Mouse (Mus musculus) liver, embryonic 14.5 days (tissue): Measurements from ENCODE around the gene Galnt17. TPM values are rescaled to one million over a fixed set of nuclear protein-coding genes. Genes with fewer than 3 reads are reported as not detected.

Experiments
- ATAC-seq: fragments of 200-750 bp; cut with Nextera tagmentation; 2 replicates; pipeline ENCODE4 v1.8.0; 2017; ENCODE audit warnings: moderate number of reproducible peaks, mild to moderate bottlenecking, moderate library complexity; ENCODE audit not compliant: insufficient read depth
- DNase-seq, 3 experiments: peaks; one replicate each; pipeline ENCODE4 v3.0.0-alpha.2; 2012 to 2013; ENCODE audit warnings: low read depth in 3 of 3, low spot score in 3 of 3
- H3K27ac ChIP-seq: fragments of 300-500 bp; sonication (generic); 2 replicates; pipeline ENCODE4 v1.5.1; 2014; ENCODE audit warnings: moderate library complexity, mild to moderate bottlenecking, control low read depth, inconsistent platforms
- H3K27me3 ChIP-seq: fragments of 300-500 bp; sonication (generic); 2 replicates; pipeline ENCODE4 v1.6.1; 2014; ENCODE audit warnings: mild to moderate bottlenecking, low read length, moderate library complexity; ENCODE audit not compliant: control insufficient read depth, insufficient read depth
- H3K36me3 ChIP-seq: fragments of 300-500 bp; sonication (generic); replicated peaks from 2 replicates; pipeline ENCODE4 v1.6.1; 2014; ENCODE audit warnings: low read depth; ENCODE audit not compliant: control insufficient read depth, insufficient read depth
- H3K4me1 ChIP-seq, 2 experiments: fragments of 200-500 bp in 1 of 2; fragments of 300-500 bp in 1 of 2; sonication (generic) in 1 of 2; replicated peaks; 2 replicates each; pipeline ENCODE4 v1.6.1; 2012 to 2014; ENCODE audit warnings: antibody characterized with exemption in 1 of 2, inconsistent platforms in 1 of 2, low read length in 1 of 2; ENCODE audit not compliant: control insufficient read depth in 2 of 2, insufficient read depth in 2 of 2
- H3K4me2 ChIP-seq: fragments of 300-500 bp; sonication (generic); 2 replicates; pipeline ENCODE4 v1.6.1; 2014; ENCODE audit warnings: low read depth, mild to moderate bottlenecking, control low read depth, moderate library complexity
- H3K4me3 ChIP-seq, 2 experiments: fragments of 200-500 bp in 1 of 2; fragments of 300-500 bp in 1 of 2; sonication (generic) in 1 of 2; 2 replicates each; pipeline ENCODE4 v1.5.1; 2012 to 2014; ENCODE audit warnings: low read depth in 2 of 2, low read length in 2 of 2, mild to moderate bottlenecking in 2 of 2, control low read depth in 1 of 2, inconsistent platforms in 1 of 2, moderate library complexity in 1 of 2; ENCODE audit not compliant: insufficient read depth in 1 of 2
- H3K9ac ChIP-seq: fragments of 300-500 bp; sonication (generic); replicated peaks from 2 replicates; pipeline ENCODE4 v1.6.1; 2014; ENCODE audit warnings: mild to moderate bottlenecking, control low read depth, moderate library complexity
- H3K9me3 ChIP-seq: fragments of 300-500 bp; sonication (generic); 2 replicates; pipeline ENCODE4 v1.6.1; 2016; ENCODE audit warnings: low read length, mixed read lengths; ENCODE audit not compliant: control insufficient read depth
- CTCF ChIP-seq: IDR thresholded peaks from 2 replicates; pipeline ENCODE4 v1.5.1; 2016; ENCODE audit warnings: antibody characterized with exemption, low read depth, control low read depth
- EP300 ChIP-seq: IDR thresholded peaks from 2 replicates; pipeline ENCODE4 v1.6.1; 2016; ENCODE audit warnings: antibody characterized with exemption, low read depth
- WGBS: fragments of 180-500 bp; shearing (Covaris S2); extraction: QIAGEN DNeasy Blood & Tissue Kit; methylation state at CpG from one replicate; pipeline ENCODE4 v1.1.7; 2014; ENCODE audit not compliant: insufficient replicate concordance; 5-methylcytosine and 5-hydroxymethylcytosine counted together
- polyA plus RNA-seq, 2 experiments: library from polyadenylated mRNA; depleted of rRNA in 1 of 2; stranded (reverse) in 1 of 2; unstranded in 1 of 2; fragments of >200 nt; fragmentation: Nextera tagmentation in 1 of 2; extraction: Ambion mirVana in 1 of 2; gene quantifications; 2 replicates each; pipeline versions ENCODE4 v1.2.1 to v1.2.3; 2012 to 2014

Gene Galnt17
- polyA plus RNA-seq, 2 experiments, result 0.02 TPM; not detected in 1

- Histone ChIP-seq H3K4me3 (no peak overlapping the region), H3K9ac (no peak overlapping the region), H3K27ac (no peak overlapping the region), H3K36me3 (no peaks in the 10 kb centered on the region), H3K4me1 (no peaks in the 10 kb centered on the region), H3K27me3 (no peaks in the 10 kb centered on the region), H3K9me3 (no peaks in the 10 kb centered on the region), H3K4me2 (no peak overlapping the region)
- WGBS, result 52% methylated on average over 10 of the region's 10 CpGs
- no peak for TF ChIP-seq CTCF
- no peak for TF ChIP-seq EP300
- DNase-seq, result no peak
- no peak for ATAC-seq
Observed at GRCm38 (mm10) chr5:131279286-131279685, 29.0 kb downstream of the Galnt17 start.

DNA sequence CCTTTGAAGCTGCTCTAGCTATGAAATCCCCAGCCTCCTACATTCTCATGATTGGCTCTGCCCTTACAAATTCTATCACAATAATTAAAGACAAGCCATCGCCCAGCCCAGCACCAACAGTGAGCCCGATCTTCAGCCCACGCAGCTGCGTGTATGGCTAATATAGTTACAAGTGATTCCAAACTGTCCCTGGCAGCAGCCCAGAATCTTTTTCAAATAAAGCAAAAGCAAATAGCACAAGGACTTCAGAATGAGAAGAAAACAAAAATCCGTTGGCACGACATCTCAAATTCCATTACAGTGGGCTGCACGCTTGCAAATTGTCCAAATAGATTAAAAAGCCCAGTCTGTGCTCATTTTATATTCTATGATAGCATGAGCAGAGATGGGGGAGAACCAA is 31.1 kb downstream of the Galnt17 start:
- 74% methylated on average over 7 of the region's 7 CpGs for WGBS
- no peak for TF ChIP-seq EP300
- TF ChIP-seq CTCF, result no peak
- no peaks in the 10 kb centered on the region for H3K27me3 ChIP-seq
- ATAC-seq (no peak), DNase-seq (no peak)
- no peak overlapping the region for H3K9ac ChIP-seq
- H3K27ac ChIP-seq, result no peak overlapping the region
- no peaks in the 10 kb centered on the region for H3K36me3 ChIP-seq
- no peak overlapping the region for H3K4me2 ChIP-seq
- H3K4me1 ChIP-seq, result no peaks in the 10 kb centered on the region
- H3K9me3 ChIP-seq, result no peaks in the 10 kb centered on the region
- no peak overlapping the region for H3K4me3 ChIP-seq

- ATAC-seq (no peak), DNase-seq (no peak)
- H3K4me3 ChIP-seq, result no peak overlapping the region
- H3K4me1 ChIP-seq, result no peaks in the 10 kb centered on the region
- 29% methylated on average over 2 of the region's 2 CpGs for WGBS
- H3K27me3 ChIP-seq, result no peaks in the 10 kb centered on the region
- H3K9ac ChIP-seq, result no peak overlapping the region
- H3K9me3 ChIP-seq, result no peaks in the 10 kb centered on the region
- H3K27ac ChIP-seq, result no peak overlapping the region
- no peak overlapping the region for H3K4me2 ChIP-seq
- TF ChIP-seq EP300 (no peak), CTCF (no peak)
- H3K36me3 ChIP-seq, result no peaks in the 10 kb centered on the region
Observed at GRCm38 (mm10) chr5:131266291-131266690, 42.0 kb downstream of the Galnt17 start.

DNA sequence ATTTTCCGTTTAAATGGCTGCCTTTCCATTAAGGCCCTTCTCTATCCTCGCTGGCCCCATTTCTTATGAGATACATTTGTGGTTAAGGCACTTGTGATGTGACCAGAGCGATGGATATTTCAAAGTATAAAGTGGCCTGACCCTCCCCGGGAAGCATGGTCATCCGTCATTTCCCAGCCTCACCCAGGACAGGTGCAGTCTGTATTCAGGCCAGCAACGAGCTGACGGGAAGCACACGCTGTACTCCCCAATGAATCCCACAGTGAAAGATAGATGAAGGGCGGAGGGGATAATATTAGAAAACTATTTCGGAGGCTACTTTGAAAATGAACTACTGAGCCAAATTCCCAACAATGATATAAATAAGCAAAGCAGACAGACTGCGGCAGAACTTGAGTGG is 44.2 kb downstream of the Galnt17 start:
- no peak for TF ChIP-seq EP300
- no peak for TF ChIP-seq CTCF

GRCm38 (mm10) chr5:131250701-131251636 is 57.3 kb downstream of the Galnt17 start:
- no peak overlapping the region for H3K4me2 ChIP-seq
- H3K36me3 ChIP-seq, result no peaks in the 10 kb centered on the region
- H3K4me3 ChIP-seq, result no peak overlapping the region
- no peak overlapping the region for H3K27ac ChIP-seq
- no peak for ATAC-seq
- H3K9ac ChIP-seq, result no peak overlapping the region
- DNase-seq, result peak in 1 of 3 experiments; percentile 3
- H3K27me3 ChIP-seq, result no peaks in the 10 kb centered on the region
- WGBS, result 53% methylated on average over 8 of the region's 8 CpGs
- TF ChIP-seq EP300, result no peak
- no peak for TF ChIP-seq CTCF
- no peaks in the 10 kb centered on the region for H3K4me1 ChIP-seq
- no peaks in the 10 kb centered on the region for H3K9me3 ChIP-seq

More for the DNA sequence above, 44.2 kb downstream of the Galnt17 start:
- Histone ChIP-seq H3K27ac (no peak overlapping the region), H3K4me1 (no peaks in the 10 kb centered on the region), H3K9me3 (no peaks in the 10 kb centered on the region), H3K4me3 (no peak overlapping the region), H3K36me3 (no peaks in the 10 kb centered on the region), H3K9ac (no peak overlapping the region), H3K27me3 (no peaks in the 10 kb centered on the region), H3K4me2 (no peak overlapping the region)
- 72% methylated on average over 11 of the region's 11 CpGs for WGBS
- no peak for DNase-seq
- ATAC-seq, result no peak
